Mouse (Mus musculus) gastrocnemius, adult 2 months (tissue): ENCODE results near the gene Aars. TPM values are rescaled to one million over a fixed set of nuclear protein-coding genes. Genes with fewer than 3 reads are reported as not detected.
"Not testable (repeated sequence)": the region's sequence is repeated elsewhere in the genome, so short reads cannot be mapped to it uniquely, and the experiment has no call there.

Experiments used
- DNase-seq: peaks from one replicate; pipeline ENCODE4 v3.0.0; 2022
- H3K27ac ChIP-seq: fragments of 200-600 bp; 2 replicates; pipeline ENCODE4 v1.8.1; 2022; ENCODE audit warnings: mild to moderate bottlenecking
- H3K4me3 ChIP-seq: fragments of 200-600 bp; 2 replicates; pipeline ENCODE4 v1.8.1; 2022; ENCODE audit warnings: mild to moderate bottlenecking, moderate library complexity
- CTCF ChIP-seq: fragments of 200-600 bp; IDR thresholded peaks from 2 replicates; pipeline ENCODE4 v1.8.1; 2022; ENCODE audit warnings: antibody characterized with exemption, mild to moderate bottlenecking, moderate library complexity
- intact Hi-C: fragments of 180-260 bp; cut with DNase I; formaldehyde crosslinking; loops from one replicate; pipeline ENCODE4 v1.15.1; 2025
- total RNA-seq, 2 experiments: library from RNA; stranded (reverse); gene quantifications; 2 replicates each; pipeline ENCODE4 v1.2.3; 2021

Aars gene
- total RNA-seq, 2 experiments from 2014 or later, result 50.5 to 54.2 TPM

DNA sequence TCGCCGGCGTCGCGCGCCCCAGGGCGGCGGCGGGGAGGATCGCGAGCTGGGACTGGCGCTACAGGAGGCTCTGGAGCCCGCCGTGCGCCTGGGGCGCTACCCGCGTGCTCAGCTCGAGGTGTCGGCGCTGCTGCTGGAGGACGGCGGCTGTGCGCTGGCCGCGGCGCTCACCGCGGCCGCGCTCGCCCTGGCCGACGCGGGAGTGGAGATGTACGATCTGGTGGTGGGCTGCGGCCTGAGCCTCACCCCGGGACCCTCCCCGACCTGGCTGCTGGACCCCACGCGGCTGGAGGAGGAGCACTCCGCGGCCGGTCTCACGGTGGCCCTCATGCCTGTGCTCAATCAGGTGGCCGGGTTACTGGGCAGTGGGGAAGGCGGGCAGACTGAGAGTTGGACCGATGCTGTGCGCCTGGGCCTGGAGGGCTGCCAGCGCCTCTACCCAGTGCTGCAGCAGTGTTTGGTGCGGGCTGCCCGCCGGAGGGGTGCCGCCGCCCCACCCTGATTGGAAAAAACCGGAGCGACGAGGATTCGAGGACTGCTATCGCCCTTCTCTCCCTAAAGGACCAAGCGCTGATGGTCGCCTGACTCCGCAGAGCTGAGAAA, 23.8 kb downstream of the Aars start:
- intact Hi-C loops, result loop anchor here (5.0 kb wide), 1 partner anchor 36 kb away; the partner anchor contains the start of genes Clec18a and Pdpr

DNA sequence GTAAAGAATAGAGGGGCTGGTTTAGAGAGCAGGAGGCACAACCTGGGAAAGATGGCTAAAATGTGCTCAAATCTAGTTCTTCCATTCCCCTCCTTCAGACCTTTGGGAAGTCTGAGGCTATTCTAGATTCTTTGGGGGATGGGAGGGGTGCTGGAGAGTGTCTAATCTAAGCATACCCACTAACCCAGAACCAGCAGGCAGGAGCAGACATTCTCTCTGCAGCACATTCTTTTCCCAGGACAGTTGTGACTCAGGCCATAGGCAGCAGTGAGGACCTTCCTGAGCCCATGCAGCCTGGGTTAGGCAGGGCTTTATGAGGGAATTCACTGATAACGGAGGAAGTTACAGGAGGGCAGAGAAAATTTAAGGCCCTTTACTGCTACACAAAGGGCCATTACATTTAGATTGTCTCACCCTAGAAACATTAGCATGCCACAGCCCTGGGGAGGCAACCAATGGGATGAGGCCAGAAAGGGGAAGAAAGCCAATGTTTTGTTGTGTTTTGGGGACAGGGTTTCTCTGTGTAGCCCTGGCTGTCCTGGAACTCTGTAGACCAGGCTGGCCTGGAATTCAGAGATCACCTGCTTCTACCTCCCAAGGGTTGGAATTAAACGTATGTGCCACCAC, 26.1 kb downstream of the Aars start:
- H3K4me3 ChIP-seq, result no peak overlapping the region
- TF ChIP-seq CTCF, result no peak
- H3K27ac ChIP-seq, result no peak overlapping the region
- no peak for DNase-seq
- intact Hi-C loops, result loop anchor here (5.0 kb wide), 1 partner anchor 33 kb away; the partner anchor contains the start of genes Clec18a and Pdpr

More for the DNA sequence above, 23.8 kb downstream of the Aars start:
- no peak for TF ChIP-seq CTCF
- peak; percentile 56 for DNase-seq
- Histone ChIP-seq H3K27ac (peak overlapping the region; percentile 86), H3K4me3 (peak overlapping the region; percentile 84)

DNA sequence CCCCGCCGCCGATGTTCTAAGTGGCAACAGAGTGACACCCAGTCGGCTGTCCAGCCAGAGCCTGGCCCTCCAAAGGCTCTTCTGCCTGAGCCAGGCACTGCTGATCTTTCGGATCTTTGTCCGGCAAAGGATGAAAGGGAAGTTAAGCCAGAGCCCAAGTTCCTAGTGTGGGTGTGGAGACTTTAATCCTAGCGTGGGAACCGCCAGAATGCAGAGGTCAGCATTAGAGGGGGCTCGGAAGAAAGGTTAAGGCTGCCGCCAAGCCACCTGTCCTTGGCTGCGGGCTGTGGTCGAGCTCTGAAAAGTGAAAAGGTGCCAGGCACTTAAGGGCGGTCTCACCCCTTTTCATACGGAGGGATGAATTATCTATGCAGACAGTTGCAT, 28.7 kb downstream of the Aars start:
- TF ChIP-seq CTCF, result no peak
- intact Hi-C loops, result no loop called here
- H3K4me3 ChIP-seq, result peak overlapping the region; percentile 77
- DNase-seq, result no peak
- peak overlapping the region; percentile 29; the same call in 1 of the 2 replicates for H3K27ac ChIP-seq

DNA sequence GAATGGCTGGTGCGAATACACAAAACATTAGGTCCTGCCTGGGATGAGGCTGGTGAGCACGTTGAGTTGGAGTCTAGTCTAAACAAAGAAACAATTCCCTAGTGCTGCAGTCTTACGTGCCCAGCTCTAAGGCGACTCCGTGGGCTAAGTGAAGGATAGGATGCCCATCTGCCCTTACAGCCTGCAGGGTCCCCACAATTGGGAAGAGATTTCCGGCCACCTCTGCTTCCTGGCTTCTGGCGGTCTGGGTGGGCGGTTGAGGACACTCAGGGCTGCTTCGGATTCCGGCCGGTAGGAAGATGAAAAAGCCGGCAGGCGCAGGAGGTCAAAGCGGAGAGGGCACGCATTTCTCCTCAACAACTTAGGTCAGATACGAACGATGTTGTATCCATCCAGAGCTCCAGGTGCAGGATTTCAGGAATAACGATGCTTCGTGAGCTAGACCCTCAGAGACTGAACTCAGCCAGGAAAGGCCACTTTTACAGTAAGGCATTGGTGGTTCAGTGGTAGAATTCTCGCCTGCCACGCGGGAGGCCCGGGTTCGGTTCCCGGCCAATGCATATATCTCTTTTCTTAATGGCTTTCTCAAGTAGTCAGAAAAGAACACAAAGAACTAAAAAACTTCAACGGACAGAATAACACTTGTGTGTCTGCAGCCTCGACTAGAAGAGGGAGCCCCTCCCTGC, 29.3 kb downstream of the Aars start:
- Histone ChIP-seq H3K4me3 (peak overlapping the region; percentile 77), H3K27ac (0 out of 2 replicates have a peak overlapping the region, but pooled peaks have one; percentile 29)
- intact Hi-C loops, result no loop called here
- no peak for TF ChIP-seq CTCF
- DNase-seq, result peak; percentile 82

DNA sequence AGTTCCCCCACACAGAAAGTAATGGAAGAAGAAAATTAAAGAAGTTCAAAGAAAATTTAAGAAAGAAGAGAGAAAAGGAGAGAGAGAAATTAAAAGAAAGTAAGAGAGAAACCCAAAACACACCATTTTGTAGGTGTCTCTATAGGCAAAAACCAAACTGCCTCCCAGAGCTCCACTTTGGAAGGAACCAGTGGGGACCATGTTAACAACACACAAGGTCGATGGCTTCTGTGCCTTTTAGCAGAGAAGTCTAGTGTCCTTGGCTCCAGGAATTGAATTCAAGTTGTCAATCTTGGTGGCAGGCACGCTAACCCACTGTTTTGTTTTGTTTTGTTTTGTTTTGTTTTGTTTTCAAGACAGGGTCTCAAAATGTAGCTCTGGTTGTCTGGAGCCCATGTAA, 29.9 kb downstream of the Aars start:
- TF ChIP-seq CTCF, result no peak
- Histone ChIP-seq H3K27ac (no peak overlapping the region), H3K4me3 (peak overlapping the region; percentile 77)
- intact Hi-C loops, result no loop called here
- no peak for DNase-seq

DNA sequence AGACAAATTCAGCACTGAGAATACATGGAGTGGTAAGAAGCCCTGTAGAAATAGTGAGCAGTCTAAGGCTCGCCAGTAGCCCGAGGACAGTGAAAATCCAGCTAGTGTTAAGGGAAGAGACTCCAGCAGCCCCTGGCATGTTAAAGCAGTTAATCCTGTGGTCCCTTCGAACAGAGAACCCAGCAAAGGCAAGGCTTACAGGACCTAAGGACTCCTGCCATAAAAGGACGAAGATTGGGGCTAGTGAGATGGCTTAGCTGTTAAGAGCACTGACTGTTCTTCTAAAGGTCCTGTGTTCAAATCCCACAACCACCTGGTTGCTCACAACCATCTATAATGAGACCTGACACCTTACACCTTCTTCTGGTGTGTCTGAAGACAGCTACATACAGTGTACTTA, 33.4 kb downstream of the Aars start:
- TF ChIP-seq CTCF, result no peak
- intact Hi-C loops, result no loop called here
- no peak for DNase-seq
- H3K4me3 ChIP-seq, result no peak overlapping the region
- no peak overlapping the region for H3K27ac ChIP-seq

DNA sequence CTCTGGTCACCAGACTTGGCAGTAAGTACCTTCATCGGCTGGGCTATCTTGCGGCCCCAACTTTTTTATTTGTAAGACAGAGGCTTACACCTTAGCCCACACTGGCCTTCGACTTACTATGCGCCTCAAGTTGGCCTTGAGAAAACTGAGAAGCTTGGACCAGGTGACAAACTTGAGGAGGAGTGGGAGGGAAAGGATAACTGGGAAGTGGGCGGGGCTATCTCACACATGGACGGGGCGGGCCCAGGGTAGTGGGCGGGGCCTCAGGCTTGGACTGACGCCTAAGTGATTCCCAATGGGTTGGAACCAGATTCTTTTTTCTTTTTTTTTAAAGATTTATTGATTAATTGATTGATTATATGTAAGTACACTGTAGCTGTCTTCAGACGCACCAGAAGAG, 34.5 kb downstream of the Aars start:
- DNase-seq, result no peak
- Histone ChIP-seq H3K27ac (no peak overlapping the region), H3K4me3 (no peak overlapping the region)
- intact Hi-C loops, result no loop called here
- no peak for TF ChIP-seq CTCF

DNA sequence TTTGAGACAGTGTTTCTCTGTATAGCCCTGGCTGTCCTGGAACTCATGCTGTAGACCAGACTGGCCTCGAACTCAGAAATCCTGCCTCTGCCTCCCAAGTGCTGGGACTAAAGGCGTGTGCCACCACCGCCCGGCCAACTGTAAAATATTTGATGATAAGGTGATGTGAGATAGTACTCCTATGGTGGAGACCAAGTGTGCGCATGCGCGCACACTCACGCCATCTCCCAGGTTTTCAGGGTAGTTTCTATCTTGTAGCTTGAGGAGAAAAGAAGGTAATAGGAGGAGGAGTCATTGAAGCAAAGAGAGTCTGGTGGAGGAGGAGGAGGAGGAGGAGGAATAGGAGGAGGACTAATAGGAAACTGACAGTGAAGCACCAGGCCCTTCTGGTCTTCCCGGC, 35.7 kb downstream of the Aars start:
- H3K4me3 ChIP-seq, DNase-seq, intact Hi-C loops, H3K27ac ChIP-seq: not testable (repeated sequence)

DNA sequence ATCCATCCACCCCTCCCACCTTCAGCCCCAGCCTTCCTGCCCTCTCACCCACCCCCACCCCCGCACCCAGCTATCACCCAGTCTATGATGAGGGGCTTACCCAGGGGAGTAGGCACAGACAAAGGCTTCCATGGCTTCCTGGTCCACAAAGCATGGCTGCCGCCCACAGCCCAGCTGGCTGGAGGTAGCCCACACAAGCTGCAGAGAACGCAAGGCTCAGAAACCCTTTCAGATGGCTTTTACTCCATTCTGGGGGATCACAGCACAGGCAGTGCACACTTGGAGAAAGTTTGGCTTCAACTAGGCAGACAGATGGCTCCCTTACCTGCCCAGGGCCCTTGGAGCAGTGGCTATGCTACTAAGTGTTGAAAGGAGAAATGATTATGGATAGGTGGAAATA, 43.0 kb downstream of the Aars start:
- intact Hi-C loops, result loop anchor here (10.0 kb wide), 1 partner anchor 181 kb away; no protein-coding TSS in a partner anchor
- no peak for DNase-seq
- no peak overlapping the region for H3K4me3 ChIP-seq
- no peak overlapping the region for H3K27ac ChIP-seq
- no peak for TF ChIP-seq CTCF

DNA sequence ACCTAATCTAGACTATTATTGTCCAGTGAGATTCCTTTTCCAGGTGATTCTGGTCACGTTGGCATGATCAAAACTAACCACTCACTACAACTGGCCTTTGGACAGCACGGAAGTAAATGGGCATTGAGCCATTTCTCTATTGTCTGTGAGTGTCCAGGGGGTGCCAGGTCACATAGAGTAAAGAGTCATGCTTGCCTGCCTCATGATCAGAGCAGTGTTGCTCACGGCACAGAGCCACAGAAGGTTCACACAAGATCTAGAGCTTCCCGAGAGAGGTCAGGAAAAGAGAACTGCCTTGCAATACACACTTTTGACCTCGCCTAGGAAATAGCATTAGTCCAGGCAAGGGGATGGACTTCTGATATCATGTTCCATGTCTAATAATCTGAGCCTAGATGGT, 46.5 kb downstream of the Aars start:
- H3K4me3 ChIP-seq, result no peak overlapping the region
- H3K27ac ChIP-seq, result peak overlapping the region; percentile 60
- no peak for TF ChIP-seq CTCF
- DNase-seq, result no peak
- intact Hi-C loops, result loop anchor here (10.0 kb wide), 1 partner anchor 185 kb away; no protein-coding TSS in a partner anchor

DNA sequence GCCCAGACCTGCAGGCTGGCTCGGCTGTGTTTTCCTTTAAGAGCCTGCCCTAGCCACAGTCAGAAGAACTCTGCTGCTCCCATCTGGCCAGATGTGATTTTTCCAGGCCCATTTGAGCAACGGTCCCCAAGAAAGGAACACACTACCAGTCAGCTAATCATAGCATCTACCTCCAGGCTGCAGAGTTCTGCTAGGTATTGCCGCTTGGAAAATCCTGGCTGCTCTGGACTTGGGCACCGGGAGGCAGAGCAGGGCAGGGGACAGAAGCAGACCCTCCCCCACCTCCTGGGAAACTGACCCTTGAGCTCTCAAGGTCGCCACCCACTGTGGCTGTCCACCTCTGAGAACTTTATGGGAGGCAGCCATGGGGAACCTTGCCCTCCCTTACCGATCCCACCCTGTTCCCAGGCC, 46.9 kb downstream of the Aars start:
- peak; percentile 67 for TF ChIP-seq CTCF
- intact Hi-C loops, result loop anchor here (10.0 kb wide), 2 partner anchors 185 to 335 kb away; no protein-coding TSS in a partner anchor
- DNase-seq, result peak; percentile 56
- peak overlapping the region; percentile 60; the same call in 1 of the 2 replicates for H3K27ac ChIP-seq
- no peak overlapping the region for H3K4me3 ChIP-seq

DNA sequence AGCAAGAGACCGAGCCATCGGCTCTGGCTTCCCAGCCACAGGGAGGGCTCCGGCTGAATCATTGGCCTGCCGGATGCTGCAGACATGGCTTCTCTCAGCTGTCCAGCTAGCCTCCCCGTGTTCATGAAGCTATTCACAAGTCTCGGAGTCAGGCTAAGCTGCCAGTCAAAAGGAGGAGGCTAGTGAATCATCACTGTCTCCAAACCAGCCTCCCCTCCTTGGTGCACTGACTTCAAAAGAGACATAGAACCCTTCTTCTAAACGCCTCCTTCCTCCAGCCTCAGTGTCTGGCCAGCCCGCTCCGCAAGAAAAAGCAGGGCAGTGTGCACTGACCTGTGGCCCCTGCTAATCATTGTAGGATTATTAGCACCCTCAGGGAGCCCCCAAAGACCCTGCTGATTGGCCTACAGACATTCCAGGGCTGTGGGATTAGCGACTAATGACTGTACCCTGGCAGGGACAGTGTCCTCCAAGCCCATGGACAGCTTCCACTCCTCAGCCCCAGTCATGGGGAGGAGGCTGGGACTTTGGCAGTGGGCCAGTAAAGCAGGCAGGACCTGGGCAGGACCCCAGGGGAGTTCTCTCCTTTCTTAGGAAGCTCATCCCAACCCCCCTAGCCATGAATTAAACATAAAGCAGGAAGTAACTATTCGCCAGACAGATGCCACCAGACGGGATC, 48.8 kb downstream of the Aars start:
- DNase-seq, result no peak
- no peak for TF ChIP-seq CTCF
- no peak overlapping the region for H3K27ac ChIP-seq
- intact Hi-C loops, result loop anchor here (10.0 kb wide), 1 partner anchor 337 kb away; no protein-coding TSS in a partner anchor
- no peak overlapping the region for H3K4me3 ChIP-seq

DNA sequence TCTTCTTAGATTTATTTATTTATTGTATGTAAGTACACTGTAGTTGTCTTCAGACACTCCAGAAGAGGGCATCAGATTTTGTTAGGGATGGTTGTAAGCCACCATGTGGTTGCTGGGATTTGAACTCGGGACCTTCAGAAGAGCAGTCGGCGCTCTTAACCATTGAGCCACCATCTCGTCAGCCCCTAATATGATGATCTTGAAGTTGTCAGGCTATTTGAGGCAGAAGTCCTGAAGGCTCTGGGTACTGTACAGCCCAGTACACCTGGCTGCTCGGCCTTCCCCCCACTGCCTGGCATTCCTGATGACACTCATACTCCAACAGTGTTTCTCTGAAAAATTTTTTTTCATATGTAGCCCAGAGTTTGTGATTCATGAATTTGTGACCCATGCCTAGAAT, 51.0 kb downstream of the Aars start:
- DNase-seq, H3K27ac ChIP-seq, H3K4me3 ChIP-seq: not testable (repeated sequence)
- intact Hi-C loops, result loop anchor here (10.0 kb wide), 1 partner anchor 339 kb away; no protein-coding TSS in a partner anchor
